Mouse (Mus musculus) erythroblast, embryonic 14.5 days (primary cell): ENCODE measurements at regions not wholly inside any gene's neighbourhood (a gene's known extent, or its start where the extent isn't known, plus 50 kb on each side); places are given as distances from the start of the nearest gene placed in this dataset.

Source experiments
- GATA1 ChIP-seq: IDR thresholded peaks from 2 replicates; pipeline ENCODE4 v1.6.1; 2012; ENCODE audit warnings: low read length, inconsistent platforms, mixed read lengths
- TAL1 ChIP-seq: IDR thresholded peaks from 3 replicates; pipeline ENCODE4 v1.6.1; 2012; ENCODE audit warnings: low read length, inconsistent platforms, mixed read lengths

- TF ChIP-seq GATA1 (no peak), TAL1 (no peak)
These were observed 181.5 kb downstream of the Kit start for GRCm38 (mm10) chr5:75756168-75756567.
